Mouse (Mus musculus): ENCODE measurements around the gene Lair1. TPM values are rescaled to one million over a fixed set of nuclear protein-coding genes. Genes with fewer than 3 reads are reported as not detected.
A peak's percentile ranks its signal among the peaks of the same experiment; 100 is the strongest.

Lair1 gene
- total RNA-seq (2014; rRNA removed) (3.4 and 6.5 TPM in 2 replicates), polyA plus RNA-seq (2015; fragmentation: Nextera tagmentation; extraction: Ambion mirVana) (2.4 and 4.2 TPM in 2 replicates)

DNA sequence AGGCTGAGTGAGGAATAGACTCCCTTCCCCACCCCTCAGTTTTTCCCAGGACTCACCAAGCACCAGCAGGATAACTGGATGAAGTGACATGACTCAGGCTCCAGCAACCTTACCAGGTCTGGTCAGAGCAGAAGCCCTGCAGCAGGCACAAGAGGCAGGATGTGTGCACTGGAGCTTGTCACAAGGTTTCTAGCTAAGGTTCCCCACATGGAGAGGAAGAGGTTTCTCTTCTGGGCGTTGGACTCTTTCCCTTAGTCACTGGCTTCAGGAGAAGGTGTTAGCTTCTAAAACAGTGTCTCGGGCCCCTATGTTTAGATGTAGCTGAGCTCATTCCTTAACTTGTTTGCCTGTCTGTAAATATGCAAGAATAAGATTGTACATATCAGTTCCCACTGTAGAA, at the start of gene Lair1:
Lair1 (minus strand) TSS at position 192 of the 400 bp plus-strand sequence.
- ATAC-seq (ENCODE audit: low FRiP score) (no peak), DNase-seq (ENCODE audit: low spot score) (no peak)
- H3K36me3 ChIP-seq (ENCODE audit: insufficient read depth, low read length) = no peaks in the 10 kb centered on the region
- no peak within 1 kb of the TSS for H3K4me2 ChIP-seq (ENCODE audit: low read depth, low read length, poor library complexity, severe bottlenecking)
- no peaks in the 10 kb centered on the region for H3K4me1 ChIP-seq (ENCODE audit: insufficient read depth, low read length)
- no peaks in the 10 kb centered on the region for H3K9me3 ChIP-seq (ENCODE audit: low read length)
- 73% methylated on average over 2 of the region's 2 CpGs for WGBS
- H3K9ac ChIP-seq (replicated peaks; ENCODE audit: low read length, poor library complexity, severe bottlenecking) = no peak within 1 kb of the TSS
- no peak within 1 kb of the TSS for H3K4me3 ChIP-seq (ENCODE audit: low read depth, low read length)
- no peak within 1 kb of the TSS for H3K27ac ChIP-seq (ENCODE audit: low read depth, low read length)
- no peak for TF ChIP-seq CTCF (IDR thresholded peaks at IDR 0.05)
- H3K27me3 ChIP-seq (ENCODE audit: insufficient read depth, low read length) = no peaks in the 10 kb centered on the region

GRCm38 (mm10) chr7:4111766-4112165, 48.8 kb upstream of the Lair1 start:
- peak; percentile 54 for DNase-seq (ENCODE audit: low spot score)
- TF ChIP-seq CTCF (IDR thresholded peaks at IDR 0.05) = no peak
- WGBS = 44% methylated on average over 3 of the region's 3 CpGs
- 0 out of 2 replicates have a peak overlapping the region, but pooled peaks have one; percentile 18 for H3K27ac ChIP-seq (ENCODE audit: low read depth, low read length)
- no peaks in the 10 kb centered on the region for H3K9me3 ChIP-seq (ENCODE audit: low read length)
- H3K4me1 ChIP-seq (ENCODE audit: insufficient read depth, low read length) = no peaks in the 10 kb centered on the region
- no peaks in the 10 kb centered on the region for H3K36me3 ChIP-seq (ENCODE audit: insufficient read depth, low read length)
- H3K4me3 ChIP-seq (ENCODE audit: low read depth, low read length) = no peak overlapping the region
- no peak for ATAC-seq (ENCODE audit: low FRiP score)
- no peak overlapping the region for H3K9ac ChIP-seq (replicated peaks; ENCODE audit: low read length, poor library complexity, severe bottlenecking)
- no peaks in the 10 kb centered on the region for H3K27me3 ChIP-seq (ENCODE audit: insufficient read depth, low read length)
- no peak overlapping the region for H3K4me2 ChIP-seq (ENCODE audit: low read depth, low read length, poor library complexity, severe bottlenecking)

- no peaks in the 10 kb centered on the region for H3K4me1 ChIP-seq (ENCODE audit: insufficient read depth, low read length)
Observed at GRCm38 (mm10) chr7:4103411-4103810, 40.4 kb upstream of the Lair1 start.

GRCm38 (mm10) chr7:4101144-4101543, 38.1 kb upstream of the Lair1 start:
- Histone ChIP-seq H3K27me3 (ENCODE audit: insufficient read depth, low read length) (no peaks in the 10 kb centered on the region), H3K9ac (replicated peaks; ENCODE audit: low read length, poor library complexity, severe bottlenecking) (no peak overlapping the region), H3K4me2 (ENCODE audit: low read depth, low read length, poor library complexity, severe bottlenecking) (no peak overlapping the region), H3K4me3 (ENCODE audit: low read depth, low read length) (no peak overlapping the region), H3K4me1 (ENCODE audit: insufficient read depth, low read length) (no peaks in the 10 kb centered on the region), H3K36me3 (ENCODE audit: insufficient read depth, low read length) (no peaks in the 10 kb centered on the region), H3K9me3 (ENCODE audit: low read length) (no peaks in the 10 kb centered on the region), H3K27ac (ENCODE audit: low read depth, low read length) (no peak overlapping the region)
- WGBS = 89% methylated on average over 5 of the region's 5 CpGs
- no peak for ATAC-seq (ENCODE audit: low FRiP score)
- TF ChIP-seq CTCF (IDR thresholded peaks at IDR 0.05) = no peak
- DNase-seq (ENCODE audit: low spot score) = no peak

More at GRCm38 (mm10) chr7:4103411-4103810, 40.4 kb upstream of the Lair1 start:
- Histone ChIP-seq H3K9ac (replicated peaks; ENCODE audit: low read length, poor library complexity, severe bottlenecking) (no peak overlapping the region), H3K4me2 (ENCODE audit: low read depth, low read length, poor library complexity, severe bottlenecking) (no peak overlapping the region), H3K27me3 (ENCODE audit: insufficient read depth, low read length) (no peaks in the 10 kb centered on the region), H3K36me3 (ENCODE audit: insufficient read depth, low read length) (no peaks in the 10 kb centered on the region), H3K9me3 (ENCODE audit: low read length) (no peaks in the 10 kb centered on the region), H3K27ac (ENCODE audit: low read depth, low read length) (no peak overlapping the region), H3K4me3 (ENCODE audit: low read depth, low read length) (no peak overlapping the region)
- WGBS = 14% methylated on average over 4 of the region's 4 CpGs
- TF ChIP-seq CTCF (IDR thresholded peaks at IDR 0.05) = peak; percentile 81
- DNase-seq (ENCODE audit: low spot score) (peak; percentile 72), ATAC-seq (ENCODE audit: low FRiP score) (no peak; the same call in 1 of the 2 replicates)

DNA sequence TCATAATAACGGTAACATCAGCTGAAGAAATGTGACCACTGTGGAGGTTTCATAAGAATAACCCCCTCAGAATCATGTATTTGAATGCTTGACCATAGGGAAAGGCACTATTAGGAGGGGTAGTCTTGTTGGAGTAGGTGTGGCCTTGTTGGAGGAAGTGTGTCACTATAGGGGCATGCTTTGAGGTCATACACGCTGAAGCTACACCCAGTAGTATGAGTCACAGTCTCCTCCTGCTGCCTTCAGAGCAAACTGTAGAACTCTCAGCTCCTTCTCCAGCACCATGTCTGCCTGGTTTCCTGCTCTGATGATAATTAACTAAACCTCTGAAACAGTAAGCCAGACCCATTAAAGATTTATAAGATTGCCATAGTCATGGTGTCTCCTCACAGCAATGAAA, 35.8 kb upstream of the Lair1 start:
- Histone ChIP-seq H3K27me3 (ENCODE audit: insufficient read depth, low read length) (no peaks in the 10 kb centered on the region), H3K9ac (replicated peaks; ENCODE audit: low read length, poor library complexity, severe bottlenecking) (no peak overlapping the region), H3K4me2 (ENCODE audit: low read depth, low read length, poor library complexity, severe bottlenecking) (no peak overlapping the region), H3K36me3 (ENCODE audit: insufficient read depth, low read length) (no peaks in the 10 kb centered on the region), H3K9me3 (ENCODE audit: low read length) (no peaks in the 10 kb centered on the region), H3K27ac (ENCODE audit: low read depth, low read length) (no peak overlapping the region), H3K4me3 (ENCODE audit: low read depth, low read length) (no peak overlapping the region), H3K4me1 (ENCODE audit: insufficient read depth, low read length) (no peaks in the 10 kb centered on the region)
- 83% methylated on average over 2 of the region's 2 CpGs for WGBS
- TF ChIP-seq CTCF (IDR thresholded peaks at IDR 0.05) = no peak
- no peak for DNase-seq (ENCODE audit: low spot score)
- no peak for ATAC-seq (ENCODE audit: low FRiP score)

DNA sequence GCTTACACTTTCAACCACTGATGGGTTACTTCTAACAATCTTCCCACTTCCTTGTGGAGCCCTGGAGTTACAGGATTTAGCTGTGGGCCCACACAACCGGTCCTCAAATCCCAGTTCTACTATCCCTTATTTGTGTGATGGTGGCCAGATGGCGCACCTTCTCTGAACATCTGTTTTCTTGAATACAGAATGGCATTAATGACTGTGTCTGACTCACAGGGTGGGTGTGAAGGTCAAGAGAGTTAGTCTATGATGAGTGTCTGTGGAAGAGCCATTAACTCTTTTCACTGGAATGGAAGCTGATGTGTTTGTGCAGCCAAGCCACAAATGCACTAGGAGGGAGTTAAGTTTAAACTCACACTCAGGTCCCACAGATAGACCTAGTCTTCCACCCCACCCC, 35.3 kb upstream of the Lair1 start:
- Histone ChIP-seq H3K4me3 (ENCODE audit: low read depth, low read length) (no peak overlapping the region), H3K27ac (ENCODE audit: low read depth, low read length) (no peak overlapping the region), H3K27me3 (ENCODE audit: insufficient read depth, low read length) (no peaks in the 10 kb centered on the region), H3K9ac (replicated peaks; ENCODE audit: low read length, poor library complexity, severe bottlenecking) (no peak overlapping the region), H3K9me3 (ENCODE audit: low read length) (no peaks in the 10 kb centered on the region), H3K36me3 (ENCODE audit: insufficient read depth, low read length) (no peaks in the 10 kb centered on the region), H3K4me1 (ENCODE audit: insufficient read depth, low read length) (no peaks in the 10 kb centered on the region), H3K4me2 (ENCODE audit: low read depth, low read length, poor library complexity, severe bottlenecking) (no peak overlapping the region)
- ATAC-seq (ENCODE audit: low FRiP score) (no peak), DNase-seq (ENCODE audit: low spot score) (no peak)
- no peak for TF ChIP-seq CTCF (IDR thresholded peaks at IDR 0.05)
- 75% methylated on average over 2 of the region's 2 CpGs for WGBS

All from midbrain, postnatal 0 days (tissue).